Mouse (Mus musculus) CH12.LX (cell line): ENCODE results near the gene Bsdc1. TPM values are rescaled to one million over a fixed set of nuclear protein-coding genes. Genes with fewer than 3 reads are reported as not detected.

Experiments
- DNase-seq: peaks from one replicate; pipeline ENCODE4 v3.0.0-alpha.2; 2013; ENCODE audit errors: extremely low read depth
- H3K27ac ChIP-seq: 2 replicates; pipeline ENCODE4 v1.5.1; 2012; ENCODE audit warnings: low read depth, mild to moderate bottlenecking, control low read depth, moderate library complexity; ENCODE audit not compliant: insufficient read depth
- H3K27me3 ChIP-seq: replicated peaks from 2 replicates; pipeline ENCODE3; 2012; ENCODE audit warnings: inconsistent platforms
- H3K36me3 ChIP-seq, 2 experiments: replicated peaks in 1 of 2; 2 replicates each; pipeline versions ENCODE3 to v1.6.1; 2012; ENCODE audit warnings: inconsistent platforms in 1 of 2, low read length in 1 of 2, mild to moderate bottlenecking in 1 of 2, mixed read lengths in 1 of 2, moderate library complexity in 1 of 2; ENCODE audit not compliant: control insufficient read depth in 1 of 2, insufficient read depth in 1 of 2
- H3K4me1 ChIP-seq, 2 experiments: 2 replicates each; pipeline ENCODE4 v1.6.1; 2012; ENCODE audit warnings: inconsistent platforms in 1 of 2, moderate library complexity in 1 of 2; ENCODE audit not compliant: insufficient read depth in 2 of 2, control insufficient read depth in 1 of 2
- H3K4me2 ChIP-seq: 2 replicates; pipeline ENCODE4 v1.6.1; 2012; ENCODE audit warnings: low read depth, mild to moderate bottlenecking, control low read depth; ENCODE audit not compliant: poor library complexity, insufficient read depth, severe bottlenecking
- H3K4me3 ChIP-seq, 3 experiments: fragments of 150-350 bp in 1 of 3; sonication (generic) in 1 of 3; replicated peaks in 1 of 3; 2 replicates each; pipeline versions ENCODE3 to v1.5.1; 2011 to 2012; ENCODE audit warnings: low read depth in 2 of 3, low read length in 2 of 3, mild to moderate bottlenecking in 2 of 3, moderate library complexity in 2 of 3, control low read depth in 1 of 3, improper control_type of control experiment in 1 of 3, inconsistent platforms in 1 of 3, mixed read lengths in 1 of 3; ENCODE audit not compliant: poor library complexity in 1 of 3
- H3K79me2 ChIP-seq: replicated peaks from 2 replicates; pipeline ENCODE4 v1.6.1; 2012; ENCODE audit warnings: mild to moderate bottlenecking, moderate library complexity; ENCODE audit not compliant: control insufficient read depth, poor library complexity, insufficient read depth, severe bottlenecking; ENCODE audit errors: extremely low read depth
- H3K9ac ChIP-seq: 2 replicates; pipeline ENCODE4 v1.6.1; 2012; ENCODE audit warnings: low read depth, mild to moderate bottlenecking, control low read depth, moderate library complexity; ENCODE audit not compliant: insufficient read depth
- H3K9me3 ChIP-seq: replicated peaks from 2 replicates; pipeline ENCODE3; 2012; ENCODE audit warnings: low read length, inconsistent platforms, mixed read lengths
- CHD2 ChIP-seq: IDR thresholded peaks from 2 replicates; pipeline ENCODE4 v1.6.1; 2011; ENCODE audit warnings: low read length, improper control_type of control experiment
- CTCF ChIP-seq, 2 experiments: IDR thresholded peaks in 1 of 2; conservative IDR thresholded peaks in 1 of 2; 2 replicates each; pipeline ENCODE4 v1.5.1; 2011 to 2012; ENCODE audit warnings: low read depth in 2 of 2, low read length in 2 of 2, improper control_type of control experiment in 1 of 2, inconsistent platforms in 1 of 2, mild to moderate bottlenecking in 1 of 2, moderate library complexity in 1 of 2
- GABPA ChIP-seq: IDR thresholded peaks from 2 replicates; pipeline ENCODE4 v1.6.1; 2012; ENCODE audit warnings: low read depth, low read length, improper control_type of control experiment, inconsistent platforms; ENCODE audit not compliant: insufficient replicate concordance
- JUN ChIP-seq: IDR thresholded peaks from 2 replicates; pipeline ENCODE4 v1.6.1; 2011; ENCODE audit warnings: low read depth, mild to moderate bottlenecking, low read length, improper control_type of control experiment, moderate library complexity; ENCODE audit not compliant: insufficient read depth
- KAT2A ChIP-seq: IDR thresholded peaks from 2 replicates; pipeline ENCODE4 v1.6.1; 2012; ENCODE audit warnings: low read length, improper control_type of control experiment, inconsistent platforms; ENCODE audit not compliant: insufficient replicate concordance
- MAZ ChIP-seq: IDR thresholded peaks from 2 replicates; pipeline ENCODE4 v1.6.1; 2012; ENCODE audit warnings: low read depth, mild to moderate bottlenecking, inconsistent platforms, low read length, improper control_type of control experiment, moderate library complexity
- MEF2A ChIP-seq: IDR thresholded peaks from 2 replicates; pipeline ENCODE4 v1.6.1; 2014; ENCODE audit warnings: low read depth, mild to moderate bottlenecking, inconsistent platforms, low read length, improper control_type of control experiment, borderline replicate concordance
- NELFE ChIP-seq: IDR thresholded peaks from 2 replicates; pipeline ENCODE4 v1.6.1; 2011; ENCODE audit warnings: low read depth, low read length, improper control_type of control experiment
- RAD21 ChIP-seq: IDR thresholded peaks from 2 replicates; pipeline ENCODE4 v1.6.1; 2011; ENCODE audit warnings: low read depth, mild to moderate bottlenecking, low read length, improper control_type of control experiment, moderate library complexity
- RCOR1 ChIP-seq: conservative IDR thresholded peaks from 2 replicates; pipeline ENCODE4 v1.6.1; 2012; ENCODE audit warnings: low read depth, mild to moderate bottlenecking, inconsistent platforms, low read length, improper control_type of control experiment
- ZNF384 ChIP-seq: IDR thresholded peaks from 2 replicates; pipeline ENCODE4 v1.6.1; 2012; ENCODE audit warnings: low read depth, low read length, improper control_type of control experiment, inconsistent platforms
- dilution Hi-C: fragments of 300-500 bp; cut with MboI; formaldehyde crosslinking; loops from 2 replicates; pipeline ENCODE4 v1.14.3; 2020; ENCODE audit warnings: low sequenced_read_pairs; ENCODE audit not compliant: extremely low pct_unique_long_range_greater_than_20kb, extremely low pct_ligation_motif_present
- in situ Hi-C: fragments of 300-500 bp; cut with MboI; formaldehyde crosslinking; loops from 3 replicates; pipeline ENCODE4 v1.14.3; 2019; ENCODE audit warnings: low sequenced_read_pairs, low pct_ligation_motif_present, low pct_unique_long_range_greater_than_20kb, mixed read lengths
- polyA plus RNA-seq: library from polyadenylated mRNA; unstranded; fragments of >175 nt; gene quantifications from 2 replicates; pipeline ENCODE4 v1.2.1, GENCODE M21; 2012; ENCODE audit warnings: low read depth; ENCODE audit not compliant: insufficient read length
- total RNA-seq, 2 experiments: library from RNA; depleted of rRNA; stranded (reverse); fragments of 300-350 nt in 1 of 2; fragments of >200 nt in 1 of 2; gene quantifications; 2 replicates each; pipeline ENCODE4 v1.2.3; 2012 to 2014

Bsdc1 gene
- total and polyA plus RNA-seq, 3 experiments = 16.1 to 20.6 (median 20.4) TPM

- no peak for TF ChIP-seq ZNF384
- no peak for TF ChIP-seq RCOR1
- no peak for TF ChIP-seq GABPA
- TF ChIP-seq NELFE = no peak
- TF ChIP-seq, all 38 proteins: peak for 4
These were observed 576 bp upstream of the Bsdc1 start (continued) for GRCm38 (mm10) chr4:129460827-129461182.

GRCm38 (mm10) chr4:129462118-129462517 is 737 bp downstream of the Bsdc1 start:
- Histone ChIP-seq H3K79me2 (peaks cover 5% of the 10 kb centered on the region), H3K4me1 (peaks cover 3 to 35% of the 10 kb centered on the region in 2 experiments), H3K4me2 (peak overlapping the region; percentile 82), H3K27me3 (no peaks in the 10 kb centered on the region), H3K4me3 (peak overlapping the region; percentile 74 to 92 (median 81)), H3K9ac (peak overlapping the region; percentile 83), H3K27ac (no peak overlapping the region), H3K36me3 (peaks cover 23 to 42% of the 10 kb centered on the region in 2 experiments), H3K9me3 (no peaks in the 10 kb centered on the region)
- dilution Hi-C loops (no loop called here), in situ Hi-C loops (no loop called here)
- DNase-seq = no peak
- TF ChIP-seq MEF2A = no peak

- in situ Hi-C loops (no loop called here), dilution Hi-C loops (no loop called here)
- Histone ChIP-seq H3K79me2 (peaks cover 5% of the 10 kb centered on the region), H3K27ac (no peak overlapping the region), H3K27me3 (no peaks in the 10 kb centered on the region), H3K4me3 (no peak overlapping the region), H3K4me2 (no peak overlapping the region), H3K36me3 (peaks cover 32 to 54% of the 10 kb centered on the region in 2 experiments), H3K9ac (no peak overlapping the region), H3K9me3 (no peaks in the 10 kb centered on the region), H3K4me1 (peaks cover 3 to 35% of the 10 kb centered on the region in 2 experiments)
- DNase-seq = no peak
- TF ChIP-seq RAD21 (no peak), CTCF (conservative IDR thresholded peaks at IDR 0.05 in 1 of 2, IDR thresholded peaks at IDR 0.05 in 1 of 2; ENCODE audit: low read depth in 2 of 2, low read length in 2 of 2) (no peak), MEF2A (no peak), RCOR1 (no peak), ZNF384 (no peak), NELFE (no peak), MAZ (no peak), JUN (no peak), KAT2A (no peak), CHD2 (no peak)
These were observed 2.0 kb downstream of the Bsdc1 start for GRCm38 (mm10) chr4:129463097-129464059.
